Mouse (Mus musculus) ES-E14 (cell line): ENCODE results near the gene Igfbp3.

ENCODE experiments used
- HCFC1 ChIP-seq: IDR thresholded peaks from 2 replicates; pipeline ENCODE4 v1.6.1; 2012; ENCODE audit warnings: low read length, inconsistent platforms, borderline replicate concordance; ENCODE audit not compliant: insufficient read depth
- ZNF384 ChIP-seq: IDR thresholded peaks from 2 replicates; pipeline ENCODE4 v1.6.1; 2012; ENCODE audit warnings: low read depth, low read length, inconsistent platforms

GRCm38 (mm10) chr11:7226810-7227550 lies 13.3 kb upstream of the Igfbp3 start:
- no peak for TF ChIP-seq HCFC1
- no peak for TF ChIP-seq ZNF384
